Mouse (Mus musculus) thymus, adult 2 months (tissue): Measurements from ENCODE around the gene H6pd.

Source experiments
- CTCF ChIP-seq: fragments of 200-500 bp; IDR thresholded peaks from 2 replicates; pipeline ENCODE4 v1.5.1; 2012; ENCODE audit warnings: mild to moderate bottlenecking, control low read depth, low read length, moderate library complexity, borderline replicate concordance; ENCODE audit not compliant: control insufficient read depth, poor library complexity, insufficient read depth; ENCODE audit errors: extremely low read depth
- POLR2A ChIP-seq: fragments of 200-500 bp; IDR thresholded peaks from 2 replicates; pipeline ENCODE4 v1.6.1; 2012; ENCODE audit warnings: mild to moderate bottlenecking, low read length, control low read depth, moderate library complexity; ENCODE audit not compliant: control insufficient read depth, poor library complexity, insufficient read depth; ENCODE audit errors: extremely low read depth

DNA sequence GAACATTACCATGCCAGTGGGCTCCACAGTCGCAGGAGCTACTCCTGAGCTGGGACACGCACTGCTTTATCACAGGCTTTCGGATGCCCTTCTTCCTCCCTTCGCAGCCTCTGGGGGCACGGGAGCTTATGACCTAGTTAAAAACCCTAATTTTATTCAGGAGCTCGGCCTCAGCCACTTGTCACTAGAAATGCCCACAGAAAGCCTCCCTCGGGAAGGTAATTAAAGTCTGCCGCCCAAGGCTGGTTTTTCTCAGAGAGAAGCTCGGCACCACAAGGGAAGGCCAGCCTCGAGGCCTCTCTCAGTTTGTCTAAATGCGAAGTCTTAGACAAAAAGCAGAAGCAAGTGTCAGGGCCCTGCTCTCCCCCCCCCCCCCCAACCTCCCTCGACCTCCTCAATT lies 64.6 kb downstream of the H6pd start:
- TF ChIP-seq CTCF (no peak), POLR2A (no peak)
